Mouse (Mus musculus): ENCODE measurements around the gene Atp6v0d1.
"Not testable (repeated sequence)": the region's sequence is repeated elsewhere in the genome, so short reads cannot be mapped to it uniquely, and the experiment has no call there.

The Atp6v0d1 gene

GRCm38 (mm10) chr8:105565952-105566702 is at the start of gene Atp6v0d1:
Gene Atp6v0d1, minus strand, starts transcription at chr8:105566047.
- DNase-seq, result peak; percentile 99

- peak in 1 of 2 experiments; percentile 41 for DNase-seq
Observed at GRCm38 (mm10) chr8:105613830-105614511, 48.1 kb upstream of the Atp6v0d1 start.

GRCm38 (mm10) chr8:105613037-105613436 is 47.2 kb upstream of the Atp6v0d1 start:
- peak; percentile 36 to 37 for DNase-seq

GRCm38 (mm10) chr8:105611836-105612235 is 46.0 kb upstream of the Atp6v0d1 start:
- peak in 1 of 2 experiments; percentile 35 for DNase-seq

- no peak for DNase-seq
Observed at GRCm38 (mm10) chr8:105609771-105610170, 43.9 kb upstream of the Atp6v0d1 start.

DNA sequence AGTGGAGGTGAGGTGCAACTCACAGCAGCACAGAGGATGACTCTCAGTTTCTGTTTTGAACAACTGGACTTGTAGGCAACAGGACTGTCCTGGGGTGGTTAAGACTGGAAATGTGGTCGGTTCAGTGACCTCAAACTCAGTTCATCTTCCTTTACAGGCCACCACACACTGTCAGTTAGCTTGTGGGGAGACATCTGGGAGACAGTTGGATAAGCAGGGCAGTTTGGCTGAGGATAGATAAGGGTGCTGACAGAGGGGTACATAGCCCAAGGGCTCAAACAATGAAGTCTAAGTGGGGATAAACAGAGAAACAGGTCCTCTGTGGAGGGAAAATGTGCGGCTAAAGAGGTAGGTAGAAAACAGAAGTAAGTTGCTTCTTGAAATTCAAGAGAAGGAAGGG is 43.5 kb upstream of the Atp6v0d1 start:
- DNase-seq, result no peak

DNA sequence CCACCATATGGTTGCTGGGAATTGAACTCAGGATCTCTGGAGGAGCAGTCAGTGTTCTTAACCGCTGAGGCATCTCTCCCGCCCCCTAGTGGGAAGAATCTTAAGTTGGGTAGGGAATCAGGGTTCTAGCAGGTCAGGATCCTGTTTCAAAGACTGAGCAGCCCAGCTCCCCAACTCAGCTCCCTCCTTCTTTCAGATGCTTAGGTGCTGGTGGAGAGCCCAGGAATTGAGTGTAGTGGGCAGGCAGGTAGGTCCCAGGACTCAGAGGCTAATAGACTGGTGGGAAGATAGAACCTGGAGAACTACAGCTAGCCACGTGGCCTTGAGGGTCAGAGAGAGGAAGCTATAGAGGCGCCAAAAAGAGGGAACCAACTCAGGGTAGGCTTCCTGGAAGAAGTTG is 41.8 kb upstream of the Atp6v0d1 start:
- peak; percentile 60 to 73 for DNase-seq

GRCm38 (mm10) chr8:105607062-105607461 is 41.2 kb upstream of the Atp6v0d1 start:
- DNase-seq, result peak in 1 of 2 experiments; percentile 43

GRCm38 (mm10) chr8:105606189-105607023 is 40.6 kb upstream of the Atp6v0d1 start:
- peak; percentile 89 for DNase-seq

DNA sequence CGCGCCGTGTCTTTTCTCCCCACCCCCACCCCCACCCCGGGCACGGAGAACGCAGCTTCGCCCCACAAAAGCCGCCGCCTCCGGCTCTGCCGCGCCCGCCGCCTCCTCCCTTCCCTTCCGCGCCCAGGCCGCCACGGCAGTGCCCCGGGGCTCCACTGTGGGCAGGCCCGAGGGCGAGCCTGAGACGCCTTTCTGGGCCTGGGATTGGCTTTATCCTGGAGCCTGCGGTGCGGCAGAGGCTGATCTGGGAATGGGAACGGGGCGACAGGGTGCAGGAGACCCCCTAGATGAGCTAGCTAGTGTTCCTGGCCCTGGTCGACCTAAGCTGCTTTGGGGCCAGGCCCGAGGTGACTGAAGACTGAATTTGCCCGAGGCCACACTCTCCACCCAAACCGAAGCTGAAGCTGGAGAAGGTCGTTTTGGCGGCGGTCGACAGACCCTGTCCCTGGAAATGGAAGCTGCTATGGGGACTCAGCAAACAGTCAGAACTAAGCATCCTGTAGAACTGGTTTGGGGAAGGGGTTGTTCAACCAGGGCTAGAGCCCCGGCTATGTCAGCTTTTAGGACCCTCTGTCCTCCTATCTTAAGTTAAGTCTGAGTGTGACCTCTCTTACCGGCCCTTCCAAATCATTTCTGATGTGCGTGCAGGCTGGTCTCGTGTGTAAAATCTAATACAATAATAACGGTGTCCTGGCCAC is 39.8 kb upstream of the Atp6v0d1 start:
- DNase-seq, result peak; percentile 65 to 66

DNA sequence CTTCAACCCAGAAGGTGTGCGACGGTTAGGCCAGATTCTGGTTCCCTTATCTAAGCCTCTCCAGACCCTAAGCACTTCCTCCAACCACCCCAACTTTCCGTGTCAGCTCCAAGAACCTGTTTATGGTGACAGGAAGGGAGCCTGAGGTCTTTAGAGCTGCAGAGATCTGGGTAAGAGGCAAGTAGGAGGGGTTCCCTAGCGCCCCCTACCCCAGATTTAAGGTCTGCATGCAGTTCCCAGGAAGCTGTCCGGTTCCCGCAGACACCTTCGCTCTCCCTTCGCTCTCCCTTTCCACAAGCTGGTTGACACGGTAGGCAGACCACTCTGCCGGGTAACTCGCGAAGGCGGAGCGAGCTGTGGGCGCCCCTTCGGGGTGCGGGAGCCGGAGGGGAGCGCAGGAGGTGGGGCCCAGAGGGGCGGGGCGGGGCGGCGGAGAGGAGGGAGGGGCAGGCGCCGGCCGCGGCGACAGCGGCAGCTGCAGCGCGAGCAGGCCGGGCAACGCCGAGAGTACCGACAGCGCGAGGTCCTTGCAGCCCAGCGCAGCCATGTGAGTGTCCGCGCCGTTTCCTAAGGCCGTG is 39.0 kb upstream of the Atp6v0d1 start, which contains the start of gene Ripor1:
Gene Ripor1 (plus strand): TSS at position 452 of the 578 bp plus-strand sequence.
- DNase-seq, result peak; percentile 85 to 87

GRCm38 (mm10) chr8:105602540-105602939 is 36.7 kb upstream of the Atp6v0d1 start:
- not testable (repeated sequence) for DNase-seq

GRCm38 (mm10) chr8:105601301-105601700 is 35.5 kb upstream of the Atp6v0d1 start:
- DNase-seq, result no peak

- DNase-seq, result no peak
Observed at GRCm38 (mm10) chr8:105598777-105599176, 32.9 kb upstream of the Atp6v0d1 start.

GRCm38 (mm10) chr8:105596362-105597034 is 30.7 kb upstream of the Atp6v0d1 start:
- peak; percentile 64 to 70 for DNase-seq

DNA sequence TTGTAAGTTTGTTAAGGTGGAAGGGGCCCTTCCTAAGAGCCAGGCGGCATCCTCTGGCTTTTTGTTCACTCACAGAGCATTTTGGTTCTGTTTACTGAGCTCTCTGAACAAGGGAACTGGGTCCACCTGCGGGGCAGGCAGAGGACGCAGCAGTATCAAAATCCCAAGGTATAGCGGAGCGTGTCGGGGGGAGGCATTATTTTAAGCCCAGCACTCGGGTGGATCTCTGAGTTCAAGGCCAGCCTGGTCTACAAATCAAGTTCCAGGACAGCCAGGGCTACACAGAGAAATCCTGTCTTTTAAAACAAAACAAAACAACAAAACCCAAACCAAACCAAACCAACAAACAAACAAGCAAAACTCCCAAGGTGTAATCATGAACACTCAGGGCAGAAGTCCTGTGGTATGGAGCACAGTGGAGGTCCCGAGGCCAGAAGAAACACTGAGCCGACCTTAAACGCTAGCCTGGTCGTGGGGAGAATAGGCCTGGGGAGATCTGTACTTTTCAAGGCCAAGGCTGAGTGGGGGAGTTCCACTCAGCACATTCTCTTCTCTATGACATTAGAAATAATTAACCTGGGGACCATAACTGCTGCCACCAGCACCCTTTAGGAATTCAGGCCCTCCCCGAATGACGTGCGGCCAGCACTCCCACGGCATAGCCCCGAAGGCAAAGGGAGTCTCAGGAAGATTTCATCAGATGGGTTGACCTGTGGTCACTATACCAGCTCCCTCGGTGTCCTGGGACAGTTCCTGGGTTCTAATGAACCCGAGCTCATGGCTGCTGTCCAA is 28.8 kb upstream of the Atp6v0d1 start:
- DNase-seq, result no peak

DNA sequence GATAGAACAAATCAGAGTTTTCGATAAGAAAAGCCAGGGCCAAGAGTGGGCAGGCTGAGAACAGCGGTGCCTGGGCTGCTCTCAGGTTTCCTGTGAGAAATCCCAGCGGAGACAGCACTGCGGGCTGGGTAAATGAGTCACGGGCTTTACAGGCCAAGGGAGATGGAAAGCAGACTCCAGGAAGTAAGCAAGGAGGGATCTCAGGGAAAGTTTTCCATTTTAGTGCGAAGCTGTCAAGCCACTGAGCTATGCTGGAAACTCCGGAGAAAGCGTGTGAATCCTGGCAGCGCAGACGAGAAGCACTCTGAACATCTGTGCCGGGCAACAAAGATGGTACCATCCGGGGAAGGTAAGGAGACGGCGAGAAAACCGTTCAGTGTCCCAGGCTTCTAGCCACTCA is 28.0 kb upstream of the Atp6v0d1 start:
- DNase-seq, result no peak

- DNase-seq, result no peak
Observed at GRCm38 (mm10) chr8:105592431-105592830, 26.6 kb upstream of the Atp6v0d1 start.

DNA sequence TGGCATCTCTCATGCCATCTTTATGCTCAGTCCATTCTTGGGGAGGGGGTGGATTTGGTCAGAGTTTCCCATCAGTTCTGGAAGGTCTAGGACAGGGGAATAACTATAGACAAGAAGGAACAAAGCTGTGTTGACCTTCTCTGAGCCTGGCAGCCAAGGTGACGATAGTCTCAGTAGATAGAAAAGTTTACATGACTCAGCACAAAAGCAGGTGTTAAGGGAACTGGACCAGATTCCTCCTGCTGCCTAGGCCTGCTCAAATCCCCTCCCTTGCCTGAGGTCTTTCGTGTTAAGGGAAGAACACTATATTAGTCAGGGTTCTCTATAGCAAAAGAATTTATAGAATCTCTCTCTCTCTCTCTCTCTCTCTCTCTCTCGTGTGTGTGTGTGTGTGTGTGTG is 13.9 kb upstream of the Atp6v0d1 start:
- DNase-seq, result no peak

DNA sequence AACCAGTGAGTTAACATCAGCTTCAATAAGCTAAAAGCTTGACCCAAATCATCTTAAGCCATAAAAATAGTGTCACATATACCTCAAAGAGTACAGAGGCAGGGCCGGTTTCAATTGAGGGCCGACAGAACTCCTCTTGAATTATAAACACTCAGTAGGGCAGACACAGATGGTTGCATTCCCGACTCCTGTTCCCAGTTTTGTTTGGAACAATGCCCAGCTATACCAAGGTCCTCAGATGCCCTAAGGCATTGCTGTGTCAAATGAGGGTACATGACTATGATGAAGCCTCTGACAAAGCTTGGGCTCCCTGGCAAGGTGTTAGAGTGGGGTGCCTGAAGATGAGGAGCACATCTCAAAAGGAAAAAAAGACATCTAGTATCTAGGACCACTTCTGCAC is 9.7 kb upstream of the Atp6v0d1 start:
- DNase-seq, result peak; percentile 24 to 48

- DNase-seq, result no peak
Observed at GRCm38 (mm10) chr8:105574741-105575140, 8.9 kb upstream of the Atp6v0d1 start.
